Mouse (Mus musculus) thymus, adult 2 months (tissue): ENCODE measurements at regions not wholly inside any gene's neighbourhood (a gene's known extent, or its start where the extent isn't known, plus 50 kb on each side); places are given as distances from the start of the nearest gene placed in this dataset.

Experiments
- DNase-seq: peaks from one replicate; pipeline ENCODE4 v3.0.0; 2021
- H3K27ac ChIP-seq: fragments of 200-500 bp; 2 replicates; pipeline ENCODE4 v1.5.1; 2012; ENCODE audit warnings: low read length, control low read depth; ENCODE audit not compliant: control insufficient read depth, insufficient read depth
- H3K27me3 ChIP-seq: fragments of 200-500 bp; 2 replicates; pipeline ENCODE4 v1.6.1; 2012; ENCODE audit warnings: mild to moderate bottlenecking, low read length, moderate library complexity, mixed read lengths; ENCODE audit not compliant: control insufficient read depth, insufficient read depth
- H3K36me3 ChIP-seq: fragments of 200-500 bp; 2 replicates; pipeline ENCODE4 v1.6.1; 2012; ENCODE audit warnings: mild to moderate bottlenecking, low read length, moderate library complexity; ENCODE audit not compliant: control insufficient read depth, insufficient read depth
- H3K4me1 ChIP-seq: fragments of 200-500 bp; replicated peaks from 2 replicates; pipeline ENCODE4 v1.6.1; 2012; ENCODE audit warnings: low read length; ENCODE audit not compliant: control insufficient read depth, insufficient read depth
- H3K4me3 ChIP-seq: fragments of 200-500 bp; 2 replicates; pipeline ENCODE4 v1.5.1; 2012; ENCODE audit warnings: mild to moderate bottlenecking, low read length, control low read depth, moderate library complexity; ENCODE audit not compliant: control insufficient read depth, insufficient read depth
- CTCF ChIP-seq: fragments of 200-500 bp; IDR thresholded peaks from 2 replicates; pipeline ENCODE4 v1.5.1; 2012; ENCODE audit warnings: mild to moderate bottlenecking, control low read depth, low read length, moderate library complexity, borderline replicate concordance; ENCODE audit not compliant: control insufficient read depth, poor library complexity, insufficient read depth; ENCODE audit errors: extremely low read depth
- POLR2A ChIP-seq: fragments of 200-500 bp; IDR thresholded peaks from 2 replicates; pipeline ENCODE4 v1.6.1; 2012; ENCODE audit warnings: mild to moderate bottlenecking, low read length, control low read depth, moderate library complexity; ENCODE audit not compliant: control insufficient read depth, poor library complexity, insufficient read depth; ENCODE audit errors: extremely low read depth
- WGBS: fragments of 180-500 bp; shearing (Covaris S2); methylation state at CpG from one replicate; pipeline ENCODE4 v1.1.7; 2018; 5-methylcytosine and 5-hydroxymethylcytosine counted together

GRCm38 (mm10) chr4:142353526-142353925 lies 114.3 kb upstream of the Kazn start:
- Histone ChIP-seq H3K36me3 (no peaks in the 10 kb centered on the region), H3K4me1 (no peaks in the 10 kb centered on the region), H3K27ac (no peak overlapping the region), H3K4me3 (no peak overlapping the region), H3K27me3 (no peaks in the 10 kb centered on the region)
- WGBS, result 83% methylated on average over 7 of the region's 7 CpGs
- TF ChIP-seq CTCF (no peak), POLR2A (no peak)
- DNase-seq, result no peak

- 75% methylated on average over 3 of the region's 3 CpGs for WGBS
- Histone ChIP-seq H3K27ac (no peak overlapping the region), H3K4me3 (no peak overlapping the region), H3K36me3 (no peaks in the 10 kb centered on the region), H3K27me3 (no peaks in the 10 kb centered on the region), H3K4me1 (no peaks in the 10 kb centered on the region)
- no peak for DNase-seq
- TF ChIP-seq CTCF, result no peak
- no peak for TF ChIP-seq POLR2A
These were observed 112.6 kb upstream of the Kazn start for GRCm38 (mm10) chr4:142351831-142352230.

- H3K36me3 ChIP-seq, result no peaks in the 10 kb centered on the region
- TF ChIP-seq CTCF (no peak), POLR2A (no peak)
- 87% methylated on average over 8 of the region's 8 CpGs for WGBS
These were observed 111.8 kb upstream of the Kazn start for GRCm38 (mm10) chr4:142350986-142351385.

GRCm38 (mm10) chr4:142348910-142349309 lies 109.7 kb upstream of the Kazn start:
- no peaks in the 10 kb centered on the region for H3K36me3 ChIP-seq
- no peaks in the 10 kb centered on the region for H3K4me1 ChIP-seq
- no peak overlapping the region for H3K27ac ChIP-seq
- TF ChIP-seq POLR2A (no peak), CTCF (no peak)
- no peaks in the 10 kb centered on the region for H3K27me3 ChIP-seq
- H3K4me3 ChIP-seq, result no peak overlapping the region
- peak; percentile 14 for DNase-seq
- WGBS, result 39% methylated on average over 6 of the region's 6 CpGs

More at GRCm38 (mm10) chr4:142350986-142351385, 111.8 kb upstream of the Kazn start:
- H3K4me1 ChIP-seq, result no peaks in the 10 kb centered on the region
- no peak for DNase-seq
- no peak overlapping the region for H3K4me3 ChIP-seq
- H3K27me3 ChIP-seq, result no peaks in the 10 kb centered on the region
- H3K27ac ChIP-seq, result no peak overlapping the region

GRCm38 (mm10) chr4:142342482-142343206 lies 103.4 kb upstream of the Kazn start:
- H3K27me3 ChIP-seq, result no peaks in the 10 kb centered on the region
- no peaks in the 10 kb centered on the region for H3K36me3 ChIP-seq
- H3K27ac ChIP-seq, result no peak overlapping the region
- no peak for DNase-seq
- WGBS, result 90% methylated on average over 19 of the region's 19 CpGs
- no peaks in the 10 kb centered on the region for H3K4me1 ChIP-seq
- no peak overlapping the region for H3K4me3 ChIP-seq
- TF ChIP-seq CTCF, result no peak
- no peak for TF ChIP-seq POLR2A

- 76% methylated on average over 4 of the region's 4 CpGs for WGBS
These were observed 102.1 kb upstream of the Kazn start for GRCm38 (mm10) chr4:142341305-142341704.

More at GRCm38 (mm10) chr4:142341305-142341704, 102.1 kb upstream of the Kazn start:
- no peak for DNase-seq
- no peak overlapping the region for H3K4me3 ChIP-seq
- H3K36me3 ChIP-seq, result no peaks in the 10 kb centered on the region
- no peak overlapping the region for H3K27ac ChIP-seq
- no peaks in the 10 kb centered on the region for H3K27me3 ChIP-seq
- TF ChIP-seq POLR2A (no peak), CTCF (no peak)
- H3K4me1 ChIP-seq, result no peaks in the 10 kb centered on the region
